Mouse (Mus musculus) hindbrain, embryonic 16.5 days (tissue): ENCODE data around the gene Tbc1d1. TPM values are rescaled to one million over a fixed set of nuclear protein-coding genes. Genes with fewer than 3 reads are reported as not detected.
A peak's percentile ranks its signal among the peaks of the same experiment; 100 is the strongest.

Experiments used
- ATAC-seq: fragments of 200-750 bp; cut with Nextera tagmentation; 2 replicates; pipeline ENCODE4 v1.8.0; 2017; ENCODE audit warnings: moderate TSS enrichment, moderate library complexity
- H3K27ac ChIP-seq: fragments of 300-500 bp; sonication (generic); 2 replicates; pipeline ENCODE4 v1.5.1; 2014; ENCODE audit warnings: low read depth, mild to moderate bottlenecking, control low read depth, low read length, moderate library complexity
- H3K27me3 ChIP-seq: fragments of 300-500 bp; sonication (generic); replicated peaks from 2 replicates; pipeline ENCODE4 v1.6.1; 2014; ENCODE audit warnings: low read length; ENCODE audit not compliant: control insufficient read depth, insufficient read depth
- H3K36me3 ChIP-seq: fragments of 300-500 bp; sonication (generic); 2 replicates; pipeline ENCODE4 v1.6.1; 2014; ENCODE audit warnings: mild to moderate bottlenecking, low read length, moderate library complexity, mixed read lengths; ENCODE audit not compliant: control insufficient read depth, insufficient read depth
- H3K4me1 ChIP-seq: fragments of 300-500 bp; sonication (generic); 2 replicates; pipeline ENCODE4 v1.6.1; 2014; ENCODE audit warnings: low read depth, low read length; ENCODE audit not compliant: control insufficient read depth, insufficient read depth
- H3K4me2 ChIP-seq: fragments of 300-500 bp; sonication (generic); 2 replicates; pipeline ENCODE4 v1.6.1; 2014; ENCODE audit warnings: mild to moderate bottlenecking, low read length, control low read depth, moderate library complexity
- H3K4me3 ChIP-seq: fragments of 300-500 bp; sonication (generic); 2 replicates; pipeline ENCODE4 v1.5.1; 2014; ENCODE audit warnings: mild to moderate bottlenecking, low read length, control low read depth, moderate library complexity
- H3K9ac ChIP-seq: fragments of 300-500 bp; sonication (generic); 2 replicates; pipeline ENCODE4 v1.6.1; 2014; ENCODE audit warnings: low read depth, mild to moderate bottlenecking, control low read depth, low read length, moderate library complexity
- H3K9me3 ChIP-seq: fragments of 300-500 bp; sonication (generic); 2 replicates; pipeline ENCODE4 v1.6.1; 2014; ENCODE audit warnings: mild to moderate bottlenecking, low read length, moderate library complexity; ENCODE audit not compliant: control insufficient read depth
- WGBS: fragments of 180-500 bp; shearing (Covaris S2); extraction: QIAGEN DNeasy Blood & Tissue Kit; methylation state at CpG from one replicate; pipeline ENCODE4 v1.1.7; 2014; 5-methylcytosine and 5-hydroxymethylcytosine counted together
- polyA plus RNA-seq: library from polyadenylated mRNA; unstranded; fragments of >200 nt; fragmentation: Nextera tagmentation; extraction: Ambion mirVana; gene quantifications from 2 replicates; pipeline ENCODE4 v1.2.1, GENCODE M21; 2015

Tbc1d1 gene
- polyA plus RNA-seq, 1 experiment from 2014 or later = 10.9 TPM

DNA sequence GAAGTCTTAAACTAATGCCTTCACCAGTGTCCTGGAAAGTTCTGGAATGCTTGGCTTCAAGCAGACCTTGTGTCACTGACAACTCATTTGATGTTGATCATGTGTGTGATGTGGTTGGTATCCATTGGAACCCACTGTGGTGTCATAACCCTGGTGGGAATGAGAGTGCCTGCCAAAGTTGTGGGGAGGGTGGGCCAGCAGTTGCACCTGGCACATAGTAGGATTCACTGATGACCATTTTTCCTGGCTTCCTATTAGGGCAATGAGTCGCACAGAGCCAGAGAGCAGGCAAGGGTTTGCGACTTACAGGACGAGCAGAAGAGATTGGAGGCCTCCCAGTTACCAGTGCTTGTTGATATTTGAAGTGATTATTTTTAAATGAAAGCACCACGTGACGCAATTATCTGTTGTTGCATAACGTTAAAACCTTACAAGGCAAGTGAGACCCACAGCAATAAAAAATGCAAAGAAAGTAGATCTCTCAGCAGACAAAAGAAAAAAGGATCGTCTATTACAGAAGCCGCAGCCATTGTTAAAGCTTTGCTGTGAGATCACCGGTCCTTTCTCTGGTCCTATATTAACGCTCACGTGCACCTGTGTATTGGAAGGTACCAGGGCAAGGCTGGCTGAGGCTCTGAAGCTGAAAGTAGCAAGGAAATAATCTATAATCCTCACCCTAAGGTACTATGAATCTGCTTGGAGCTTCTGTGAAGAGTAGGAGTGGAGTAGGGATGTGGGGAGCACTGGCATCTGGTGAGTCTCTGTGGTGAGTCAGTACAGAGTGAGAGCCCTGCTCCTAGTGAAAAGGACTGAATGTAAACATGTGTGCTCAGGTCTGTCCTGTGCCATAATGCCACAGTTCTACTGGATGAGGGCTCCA lies 209.3 kb downstream of the Tbc1d1 start:
- Histone ChIP-seq H3K9ac (no peak overlapping the region), H3K27ac (no peak overlapping the region)

DNA sequence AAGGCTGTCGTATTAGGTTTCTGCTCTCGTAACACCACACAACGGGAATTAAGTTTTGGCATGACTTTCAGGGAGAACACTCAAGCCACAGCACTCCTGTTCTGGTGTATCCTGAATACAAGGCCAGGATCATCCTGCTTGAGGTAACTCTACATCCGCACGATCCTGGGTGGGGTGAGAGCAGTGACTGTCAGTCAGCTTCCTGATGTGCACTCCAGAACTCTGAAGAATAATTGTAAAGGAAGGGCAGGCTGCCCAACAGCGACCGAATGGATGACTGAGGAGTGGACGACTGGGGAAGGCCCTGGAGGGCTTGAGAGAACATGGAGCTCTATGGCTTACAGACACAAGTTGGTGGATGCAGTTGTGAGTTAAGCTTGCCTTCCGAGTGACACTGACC lies 210.0 kb downstream of the Tbc1d1 start:
- no peak for ATAC-seq
- 80% methylated on average over 9 of the region's 9 CpGs for whole genome bisulfite sequencing
- H3K27ac ChIP-seq = no peak overlapping the region
- no peak overlapping the region for H3K4me2 ChIP-seq
- H3K9ac ChIP-seq = no peak overlapping the region
- peaks cover 11% of the 10 kb centered on the region for H3K4me1 ChIP-seq
- H3K9me3 ChIP-seq = no peaks in the 10 kb centered on the region
- H3K36me3 ChIP-seq = no peaks in the 10 kb centered on the region
- H3K27me3 ChIP-seq = no peaks in the 10 kb centered on the region
- H3K4me3 ChIP-seq = no peak overlapping the region

More for the DNA sequence above, 209.3 kb downstream of the Tbc1d1 start:
- no peaks in the 10 kb centered on the region for H3K36me3 ChIP-seq
- H3K27me3 ChIP-seq = no peaks in the 10 kb centered on the region
- H3K4me2 ChIP-seq = no peak overlapping the region
- 69% methylated on average over 11 of the region's 11 CpGs for WGBS
- ATAC-seq = no peak
- peaks cover 11% of the 10 kb centered on the region for H3K4me1 ChIP-seq
- H3K9me3 ChIP-seq = no peaks in the 10 kb centered on the region
- no peak overlapping the region for H3K4me3 ChIP-seq

DNA sequence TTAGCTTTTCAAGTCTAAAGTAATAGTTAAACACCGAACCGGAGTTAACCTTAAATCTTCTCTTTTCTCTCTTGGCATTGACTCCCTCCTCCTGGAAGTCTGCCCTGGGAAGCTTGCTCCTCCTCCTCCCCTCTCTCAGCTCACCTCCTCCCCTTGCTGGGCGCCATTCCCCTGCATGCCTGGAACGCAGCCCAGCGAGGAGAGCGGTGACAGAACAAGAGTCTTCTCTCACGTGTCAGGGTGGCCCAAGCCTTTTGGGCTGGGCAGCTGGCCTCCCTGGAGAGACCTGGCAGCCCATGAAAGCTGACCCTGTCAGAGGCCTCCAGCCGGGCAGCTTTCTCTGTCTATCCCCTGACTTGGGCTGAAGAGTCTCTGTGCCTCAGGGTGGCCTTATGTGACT lies 211.3 kb downstream of the Tbc1d1 start:
- Histone ChIP-seq H3K4me1 (peaks cover 11% of the 10 kb centered on the region), H3K9me3 (no peaks in the 10 kb centered on the region), H3K36me3 (no peaks in the 10 kb centered on the region), H3K4me2 (no peak overlapping the region), H3K27me3 (no peaks in the 10 kb centered on the region), H3K9ac (no peak overlapping the region), H3K27ac (no peak overlapping the region), H3K4me3 (no peak overlapping the region)
- peak; percentile 82 for ATAC-seq
- 21% methylated on average over 8 of the region's 8 CpGs for WGBS

DNA sequence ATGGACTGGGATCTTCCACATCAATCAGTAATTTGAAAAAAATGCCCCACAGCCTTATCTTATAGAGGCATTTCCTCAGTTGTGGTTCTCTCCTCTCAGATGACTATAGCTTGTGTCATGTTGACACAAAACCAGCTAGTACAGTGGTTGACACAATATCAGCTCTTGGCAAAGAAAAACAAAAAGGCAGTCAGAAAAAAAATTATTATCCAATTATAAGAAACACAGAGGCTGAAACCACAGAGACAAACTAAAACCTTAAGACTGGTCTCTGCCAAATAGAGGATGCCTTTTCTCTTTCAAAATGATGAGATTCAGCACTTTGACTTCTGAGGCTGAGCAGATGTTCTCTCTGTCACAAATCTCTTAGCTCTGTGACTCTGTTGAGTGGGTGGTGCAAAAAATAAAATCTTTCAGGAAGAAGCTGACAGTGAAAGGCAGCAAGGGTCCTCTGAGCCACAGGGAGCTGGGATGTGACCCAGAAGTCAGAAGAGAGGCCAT lies 215.3 kb downstream of the Tbc1d1 start:
- Histone ChIP-seq H3K9me3 (no peaks in the 10 kb centered on the region), H3K4me2 (no peak overlapping the region), H3K4me3 (no peak overlapping the region), H3K27me3 (no peaks in the 10 kb centered on the region), H3K9ac (no peak overlapping the region), H3K4me1 (peaks cover 9% of the 10 kb centered on the region), H3K27ac (no peak overlapping the region), H3K36me3 (no peaks in the 10 kb centered on the region)
- no peak for ATAC-seq

DNA sequence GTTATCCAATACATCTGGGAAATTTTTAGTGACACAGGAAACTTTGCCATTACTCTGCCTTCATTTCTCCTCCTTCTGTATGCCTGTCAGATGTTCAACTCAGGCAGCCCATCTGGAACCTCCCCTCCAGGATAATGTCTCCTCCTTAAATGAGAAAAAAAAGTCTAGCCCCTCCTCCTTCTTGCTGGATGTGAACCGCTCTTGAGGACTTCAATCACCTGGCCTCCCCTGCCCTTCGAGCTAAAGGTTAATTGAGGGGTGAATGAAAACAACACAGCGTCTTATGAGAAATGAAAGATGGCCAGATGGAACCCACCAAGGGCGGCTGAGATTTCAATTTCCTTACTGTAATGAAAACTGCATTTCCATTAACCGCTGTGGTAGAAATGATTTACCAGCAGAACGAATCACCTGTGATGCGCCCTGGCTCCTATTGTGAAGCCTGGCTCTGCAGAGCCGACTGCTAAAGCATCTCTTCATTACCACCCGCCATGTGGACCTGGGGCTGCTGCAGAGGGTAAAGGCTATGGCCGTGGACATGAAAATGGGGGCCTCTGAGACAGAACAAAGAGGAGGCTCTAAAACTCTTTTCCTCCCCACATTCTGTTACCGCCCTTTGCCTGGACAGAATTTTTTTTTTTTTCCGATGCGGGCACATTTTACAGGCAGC lies 216.3 kb downstream of the Tbc1d1 start:
- no peaks in the 10 kb centered on the region for H3K27me3 ChIP-seq
- no peak overlapping the region for H3K9ac ChIP-seq
- H3K27ac ChIP-seq = no peak overlapping the region
- 0 out of 2 replicates have a peak, but pooled peaks have one; percentile 51 for ATAC-seq
- WGBS = 64% methylated on average over 13 of the region's 13 CpGs
- H3K4me2 ChIP-seq = no peak overlapping the region
- no peaks in the 10 kb centered on the region for H3K36me3 ChIP-seq
- H3K4me1 ChIP-seq = peaks cover 9% of the 10 kb centered on the region
- no peaks in the 10 kb centered on the region for H3K9me3 ChIP-seq
- H3K4me3 ChIP-seq = no peak overlapping the region

DNA sequence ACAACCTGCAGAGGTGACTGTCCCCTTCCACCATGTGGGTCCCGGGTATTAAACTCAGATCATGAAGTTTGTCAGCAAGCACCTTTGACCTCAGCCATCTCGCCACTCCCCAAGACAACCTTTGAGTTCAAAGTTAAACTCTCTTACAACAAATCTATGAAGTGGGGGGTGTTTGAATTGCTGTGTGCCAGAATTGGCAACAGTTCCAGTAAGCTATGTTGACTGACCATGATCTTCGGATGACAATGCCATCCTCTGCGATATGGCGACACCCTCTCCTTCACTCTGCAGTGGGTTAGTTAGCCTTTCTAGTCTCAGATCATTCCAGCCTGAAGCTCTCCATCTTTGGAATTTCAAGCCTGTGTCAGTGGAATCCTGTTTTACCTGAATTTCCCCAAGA lies 217.6 kb downstream of the Tbc1d1 start:
- peaks cover 6% of the 10 kb centered on the region for H3K4me1 ChIP-seq
- no peaks in the 10 kb centered on the region for H3K36me3 ChIP-seq
- H3K4me2 ChIP-seq = no peak overlapping the region
- ATAC-seq = no peak
- H3K9me3 ChIP-seq = no peaks in the 10 kb centered on the region
- no peak overlapping the region for H3K9ac ChIP-seq
- H3K4me3 ChIP-seq = no peak overlapping the region
- H3K27ac ChIP-seq = no peak overlapping the region
- 95% methylated on average over 5 of the region's 5 CpGs for WGBS
- no peaks in the 10 kb centered on the region for H3K27me3 ChIP-seq

DNA sequence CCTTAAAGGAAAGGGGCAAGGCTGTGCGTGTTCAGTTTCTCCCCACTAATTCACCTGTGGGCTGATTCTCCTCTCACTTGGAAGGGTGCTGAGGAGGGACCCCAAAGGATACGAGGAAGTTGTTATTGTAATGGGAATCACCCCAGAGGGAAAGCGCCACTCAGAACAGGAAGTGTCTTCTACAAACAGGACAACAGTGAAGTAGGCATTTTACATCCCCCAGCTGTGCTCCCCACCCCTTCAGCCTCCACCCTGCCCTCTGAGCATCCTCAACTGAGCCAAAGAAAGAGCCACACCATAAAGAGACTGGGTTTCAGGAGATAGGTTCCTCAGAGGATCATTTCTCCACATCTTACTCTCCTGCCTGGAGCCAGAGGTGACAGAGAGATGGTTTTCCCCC lies 219.7 kb downstream of the Tbc1d1 start:
- Histone ChIP-seq H3K9me3 (no peaks in the 10 kb centered on the region), H3K27ac (no peak overlapping the region), H3K4me1 (peaks cover 6% of the 10 kb centered on the region), H3K4me3 (no peak overlapping the region), H3K4me2 (no peak overlapping the region), H3K27me3 (no peaks in the 10 kb centered on the region), H3K36me3 (no peaks in the 10 kb centered on the region), H3K9ac (no peak overlapping the region)
- no peak for ATAC-seq
- 85% methylated on average over 3 of the region's 3 CpGs for WGBS

DNA sequence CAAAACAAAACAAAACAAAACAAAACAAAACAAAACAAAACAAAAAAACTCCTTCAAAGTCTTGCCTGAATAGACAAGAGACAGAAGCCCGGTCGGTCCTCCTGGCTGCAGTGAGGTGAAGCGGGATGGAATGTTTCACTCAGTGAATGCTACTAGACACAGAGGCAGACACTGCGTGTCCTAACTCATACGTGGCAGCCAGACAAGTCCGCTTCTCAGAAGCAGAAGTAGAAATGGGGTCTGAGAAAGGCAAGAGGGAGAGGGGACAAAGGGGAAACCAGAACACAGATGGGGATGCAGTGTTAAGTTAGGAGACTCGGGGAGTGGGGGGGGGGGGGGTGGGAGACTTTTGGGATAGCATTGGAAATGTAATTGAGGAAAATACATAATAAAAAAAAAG lies 220.4 kb downstream of the Tbc1d1 start:
- Histone ChIP-seq H3K4me2 (no peak overlapping the region), H3K27ac (no peak overlapping the region), H3K27me3 (no peaks in the 10 kb centered on the region), H3K4me3 (no peak overlapping the region), H3K9ac (no peak overlapping the region), H3K4me1 (peaks cover 8% of the 10 kb centered on the region), H3K36me3 (no peaks in the 10 kb centered on the region), H3K9me3 (no peaks in the 10 kb centered on the region)
- ATAC-seq = no peak
- 59% methylated on average over 7 of the region's 7 CpGs for WGBS

DNA sequence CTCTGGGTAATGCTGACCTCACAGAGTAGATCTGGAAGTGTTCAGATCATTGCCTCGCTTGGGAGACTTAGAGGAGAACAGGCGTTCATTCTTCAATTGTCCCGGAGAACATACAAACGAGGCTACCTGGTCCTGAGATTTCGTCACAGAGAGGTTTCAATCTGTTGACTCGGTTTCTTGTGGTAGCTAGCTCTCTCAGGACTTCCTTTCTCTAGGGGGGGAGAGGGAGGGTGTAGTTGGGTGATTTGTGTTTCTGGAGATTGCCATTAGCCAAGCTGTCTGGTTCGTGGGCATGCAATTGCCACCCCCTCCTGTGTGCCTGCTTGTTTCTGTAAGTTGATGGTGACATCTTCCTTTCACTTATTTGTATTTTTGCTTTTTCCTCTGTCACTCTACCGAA lies 221.6 kb downstream of the Tbc1d1 start:
- no peak overlapping the region for H3K9ac ChIP-seq
- 80% methylated on average over 8 of the region's 8 CpGs for WGBS
- no peaks in the 10 kb centered on the region for H3K27me3 ChIP-seq
- no peak overlapping the region for H3K4me2 ChIP-seq
- no peak for ATAC-seq
- no peak overlapping the region for H3K4me3 ChIP-seq
- no peaks in the 10 kb centered on the region for H3K36me3 ChIP-seq
- no peaks in the 10 kb centered on the region for H3K9me3 ChIP-seq
- peaks cover 12% of the 10 kb centered on the region for H3K4me1 ChIP-seq
- H3K27ac ChIP-seq = no peak overlapping the region
